Mouse (Mus musculus) liver, embryonic 14.5 days (tissue): ENCODE measurements around the gene Nkain4.

Source experiments
- CTCF ChIP-seq: IDR thresholded peaks from 2 replicates; pipeline ENCODE4 v1.5.1; 2016; ENCODE audit warnings: antibody characterized with exemption, low read depth, control low read depth
- EP300 ChIP-seq: IDR thresholded peaks from 2 replicates; pipeline ENCODE4 v1.6.1; 2016; ENCODE audit warnings: antibody characterized with exemption, low read depth

DNA sequence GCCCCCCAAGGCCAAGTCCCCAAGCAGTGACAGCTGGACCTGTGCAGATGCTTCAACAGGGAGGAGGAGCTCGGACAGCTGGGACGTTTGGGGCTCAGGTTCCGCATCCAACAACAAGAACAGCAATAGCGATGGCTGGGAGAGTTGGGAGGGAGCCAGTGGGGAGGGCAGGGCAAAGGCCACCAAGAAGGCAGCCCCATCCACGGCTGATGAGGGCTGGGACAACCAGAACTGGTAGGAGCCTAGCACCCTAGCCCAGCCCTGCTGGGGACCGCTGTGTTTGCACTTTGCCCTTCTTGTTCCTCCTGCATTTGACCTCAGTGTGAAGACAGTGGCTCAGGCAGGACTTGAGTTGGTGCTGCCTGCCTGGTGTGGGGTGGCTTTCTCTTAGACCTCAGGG is 26.6 kb upstream of the Nkain4 start:
- TF ChIP-seq EP300 = no peak
- no peak for TF ChIP-seq CTCF
